Mouse (Mus musculus) ES-E14 (cell line): ENCODE measurements at regions not wholly inside any gene's neighbourhood (a gene's known extent, or its start where the extent isn't known, plus 50 kb on each side); places are given as distances from the start of the nearest gene placed in this dataset.

ENCODE experiments used
- DNase-seq: peaks from one replicate; pipeline ENCODE4 v3.0.0-alpha.2; 2013; ENCODE audit warnings: low read depth, low spot score
- H3K27ac ChIP-seq: 2 replicates; pipeline ENCODE4 v1.5.1; 2012; ENCODE audit warnings: low read depth, mild to moderate bottlenecking, low read length, moderate library complexity, mixed read lengths; ENCODE audit not compliant: poor library complexity, insufficient read depth, severe bottlenecking
- H3K36me3 ChIP-seq: 2 replicates; pipeline ENCODE4 v1.6.1; 2012; ENCODE audit warnings: mild to moderate bottlenecking, low read length, moderate library complexity, mixed read lengths; ENCODE audit not compliant: control insufficient read depth, poor library complexity, insufficient read depth, severe bottlenecking
- H3K4me1 ChIP-seq, 2 experiments: fragments of 150-350 bp in 1 of 2; sonication (generic) in 1 of 2; 2 replicates each; pipeline ENCODE4 v1.6.1; 2012; ENCODE audit warnings: low read length in 2 of 2, mild to moderate bottlenecking in 1 of 2, mixed read lengths in 1 of 2; ENCODE audit not compliant: control insufficient read depth in 2 of 2, insufficient read depth in 2 of 2, poor library complexity in 1 of 2
- H3K4me3 ChIP-seq, 2 experiments: fragments of 150-350 bp in 1 of 2; sonication (generic) in 1 of 2; 2 replicates each; pipeline ENCODE4 v1.5.1; 2012; ENCODE audit warnings: low read length in 2 of 2, low read depth in 1 of 2, mild to moderate bottlenecking in 1 of 2, mixed read lengths in 1 of 2; ENCODE audit not compliant: insufficient read depth in 1 of 2, poor library complexity in 1 of 2, severe bottlenecking in 1 of 2
- H3K9ac ChIP-seq: 2 replicates; pipeline ENCODE4 v1.6.1; 2012; ENCODE audit warnings: low read depth, mild to moderate bottlenecking, low read length, mixed read lengths; ENCODE audit not compliant: poor library complexity, insufficient read depth, severe bottlenecking
- H3K9me3 ChIP-seq: fragments of 150-350 bp; sonication (generic); 2 replicates; pipeline ENCODE4 v1.6.1; 2012; ENCODE audit warnings: low read depth, mild to moderate bottlenecking, low read length; ENCODE audit not compliant: control insufficient read depth, insufficient read depth
- CHD2 ChIP-seq: IDR thresholded peaks from 2 replicates; pipeline ENCODE4 v1.6.1; 2014; ENCODE audit warnings: mild to moderate bottlenecking, low read depth, low read length, inconsistent platforms
- HCFC1 ChIP-seq: IDR thresholded peaks from 2 replicates; pipeline ENCODE4 v1.6.1; 2012; ENCODE audit warnings: low read length, inconsistent platforms, borderline replicate concordance; ENCODE audit not compliant: insufficient read depth
- MAFK ChIP-seq: IDR thresholded peaks from 2 replicates; pipeline ENCODE4 v1.6.1; 2014; ENCODE audit warnings: mild to moderate bottlenecking, low read depth, low read length, inconsistent platforms; ENCODE audit not compliant: insufficient read depth
- ZC3H11A ChIP-seq: IDR thresholded peaks from 2 replicates; pipeline ENCODE4 v1.6.1; 2012; ENCODE audit warnings: low read depth, mild to moderate bottlenecking, inconsistent platforms, low read length, borderline replicate concordance
- ZNF384 ChIP-seq: IDR thresholded peaks from 2 replicates; pipeline ENCODE4 v1.6.1; 2012; ENCODE audit warnings: low read depth, low read length, inconsistent platforms
- in situ Hi-C, 2 experiments: fragments of 600-800 bp; cut with MboI; formaldehyde crosslinking; loops; one replicate each; pipeline ENCODE4 v1.15.1; 2025; ENCODE audit warnings: low sequenced_read_pairs in 2 of 2, inconsistent platforms in 1 of 2; ENCODE audit not compliant: unreplicated experiment in 2 of 2

DNA sequence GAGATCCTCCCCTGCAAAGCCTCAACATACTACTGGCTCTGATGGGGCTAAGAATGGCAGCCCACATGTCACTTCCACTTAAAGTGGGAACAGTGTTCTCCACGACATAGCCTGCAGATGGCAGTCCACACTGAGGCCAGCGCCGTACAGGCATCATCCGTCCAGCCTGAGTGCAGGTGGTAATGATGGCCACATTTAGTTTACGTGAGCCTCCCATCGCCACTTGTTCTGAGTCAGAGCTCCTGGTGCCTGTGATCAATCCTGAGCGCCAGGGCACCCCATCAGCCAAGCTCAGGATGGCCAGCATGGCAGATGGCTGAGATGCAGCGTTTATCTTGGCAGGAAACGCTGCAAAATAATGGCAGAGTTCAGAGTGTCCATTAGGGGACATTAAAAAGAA, 159.6 kb downstream of the Adgrd1 start:
- H3K9me3 ChIP-seq: no peaks in the 10 kb centered on the region
- no peaks in the 10 kb centered on the region for H3K36me3 ChIP-seq
- no peak overlapping the region for H3K4me3 ChIP-seq
- peaks cover 11 to 27% of the 10 kb centered on the region in 2 experiments; a peak in 2 of 4 replicates for H3K4me1 ChIP-seq
- no peak overlapping the region for H3K27ac ChIP-seq
- DNase-seq: no peak
- no peak overlapping the region for H3K9ac ChIP-seq
- TF ChIP-seq ZNF384 (no peak), CHD2 (no peak), MAFK (no peak), ZC3H11A (no peak), HCFC1 (no peak)
- in situ Hi-C loops: no loop called here

DNA sequence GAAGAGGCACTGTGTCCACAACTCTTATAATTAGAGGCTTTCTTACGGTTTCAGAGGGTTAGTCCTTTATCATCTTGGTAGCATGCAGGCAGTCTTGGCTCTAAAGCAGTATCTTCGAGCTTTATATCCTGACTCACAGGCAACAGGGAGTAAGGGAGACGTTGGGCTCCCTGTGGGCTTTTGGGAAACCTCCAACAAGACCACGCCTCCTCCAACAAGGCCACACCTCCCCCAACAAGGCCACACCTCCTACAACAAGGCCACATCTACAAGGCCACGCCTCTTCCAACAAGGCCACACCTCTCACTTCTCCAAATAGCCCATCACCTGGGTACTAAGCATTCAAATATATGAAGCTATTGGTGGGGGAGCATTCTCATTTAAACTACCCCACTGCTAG, 160.7 kb downstream of the Adgrd1 start:
- H3K9me3 ChIP-seq: no peaks in the 10 kb centered on the region
- TF ChIP-seq ZNF384: no peak
- no peak for TF ChIP-seq ZC3H11A
- TF ChIP-seq HCFC1: no peak
- TF ChIP-seq MAFK: no peak
- TF ChIP-seq CHD2: no peak
- H3K4me3 ChIP-seq: no peak overlapping the region
- no peak for DNase-seq
- peaks cover 7 to 23% of the 10 kb centered on the region in 2 experiments; a peak in 2 of 4 replicates for H3K4me1 ChIP-seq
- no peak overlapping the region for H3K9ac ChIP-seq
- no peaks in the 10 kb centered on the region for H3K36me3 ChIP-seq
- in situ Hi-C loops: no loop called here
- no peak overlapping the region for H3K27ac ChIP-seq

DNA sequence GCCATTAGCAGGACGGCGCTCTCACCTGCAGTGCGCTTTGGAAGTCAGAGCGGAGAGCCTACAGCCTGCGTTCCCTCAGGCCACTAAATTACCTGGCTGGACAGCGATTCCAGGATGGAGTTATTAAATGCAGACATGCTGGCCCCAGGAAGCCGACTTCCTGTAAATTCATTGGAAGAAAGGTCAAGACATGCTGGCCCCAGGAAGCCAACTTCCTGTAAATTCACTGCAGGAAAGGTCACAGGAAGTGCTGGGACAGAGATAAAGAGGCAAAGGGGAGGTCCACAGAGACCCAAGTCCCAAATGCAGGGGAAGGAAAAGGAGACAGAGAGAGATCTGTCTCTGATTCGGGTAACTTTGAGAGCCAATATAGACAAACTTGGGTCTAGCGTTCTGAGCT, 164.1 kb downstream of the Adgrd1 start:
- Histone ChIP-seq H3K4me1 (peaks cover 6 to 19% of the 10 kb centered on the region in 2 experiments; a peak in 2 of 4 replicates), H3K36me3 (no peaks in the 10 kb centered on the region), H3K4me3 (no peak overlapping the region), H3K9ac (no peak overlapping the region), H3K9me3 (no peaks in the 10 kb centered on the region), H3K27ac (no peak overlapping the region)
- TF ChIP-seq MAFK (no peak), ZC3H11A (no peak), HCFC1 (no peak), ZNF384 (no peak), CHD2 (no peak)
- DNase-seq: no peak
- in situ Hi-C loops: no loop called here

DNA sequence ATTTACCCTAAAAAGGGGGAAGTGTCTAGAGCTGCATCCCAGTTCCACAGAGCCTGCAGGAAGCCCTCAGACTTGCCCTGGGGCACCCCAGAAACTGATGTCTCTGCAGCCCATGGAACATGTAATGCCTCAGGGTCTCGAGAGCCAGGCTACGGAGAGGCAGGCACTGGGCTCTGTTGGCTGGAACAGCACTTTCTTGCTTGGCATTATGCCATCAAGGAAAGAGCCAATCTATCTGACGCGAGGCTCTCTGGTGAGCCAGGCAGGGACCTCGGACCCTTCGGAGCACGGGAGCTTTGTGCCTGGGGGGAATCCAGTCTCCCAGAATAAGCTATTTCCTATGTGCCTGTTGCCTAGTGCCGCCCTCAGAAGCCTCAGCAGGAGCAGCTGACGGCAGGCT, 166.6 kb downstream of the Adgrd1 start:
- no peak for DNase-seq
- Histone ChIP-seq H3K9ac (no peak overlapping the region), H3K9me3 (no peaks in the 10 kb centered on the region), H3K4me1 (peaks cover 2 to 16% of the 10 kb centered on the region in 2 experiments), H3K27ac (no peak overlapping the region), H3K36me3 (no peaks in the 10 kb centered on the region), H3K4me3 (no peak overlapping the region)
- in situ Hi-C loops: no loop called here
- TF ChIP-seq ZNF384 (no peak), MAFK (no peak), HCFC1 (no peak)

DNA sequence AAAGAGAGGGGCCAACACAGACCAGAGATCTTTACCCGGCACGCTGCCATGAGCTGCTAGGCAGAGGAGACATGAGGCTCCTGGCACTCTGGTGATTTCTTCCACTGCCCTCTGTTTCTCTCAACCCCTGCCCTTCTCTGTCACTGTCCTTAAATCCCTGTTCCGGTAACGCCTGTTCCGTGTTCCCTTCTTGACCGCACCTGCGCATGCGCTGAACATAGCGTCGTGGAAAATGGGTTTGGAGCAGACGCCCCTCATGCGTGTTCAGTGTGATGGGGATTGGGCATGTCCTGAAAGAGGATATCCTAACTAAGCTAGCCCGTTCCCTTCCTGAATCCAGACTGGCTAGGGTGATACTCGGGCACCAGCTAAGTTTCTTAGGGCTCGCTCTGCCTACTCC, 167.8 kb downstream of the Adgrd1 start:
- TF ChIP-seq HCFC1 (no peak), ZNF384 (no peak), MAFK (no peak), ZC3H11A (no peak), CHD2 (no peak)
- H3K9me3 ChIP-seq: no peaks in the 10 kb centered on the region
- H3K4me3 ChIP-seq: no peak overlapping the region
- H3K4me1 ChIP-seq: peaks cover 8 to 21% of the 10 kb centered on the region in 2 experiments
- no peak overlapping the region for H3K9ac ChIP-seq
- in situ Hi-C loops: no loop called here
- no peaks in the 10 kb centered on the region for H3K36me3 ChIP-seq
- no peak for DNase-seq
- H3K27ac ChIP-seq: no peak overlapping the region
